Mouse (Mus musculus) kidney, postnatal 0 days (tissue): Measurements from ENCODE around the gene Fabp3. TPM values are rescaled to one million over a fixed set of nuclear protein-coding genes. Genes with fewer than 3 reads are reported as not detected.
A peak's percentile ranks its signal among the peaks of the same experiment; 100 is the strongest.

Experiments used
- ATAC-seq: fragments of 200-750 bp; cut with Nextera tagmentation; replicated peaks from 2 replicates; pipeline ENCODE4 v1.8.0; 2017; ENCODE audit warnings: low read depth, moderate number of reproducible peaks, moderate TSS enrichment, moderate library complexity; ENCODE audit not compliant: low FRiP score
- DNase-seq: peaks from one replicate; pipeline ENCODE4 v3.0.0-alpha.2; 2016; ENCODE audit warnings: low spot score
- H3K27ac ChIP-seq: fragments of 300-500 bp; sonication (generic); 2 replicates; pipeline ENCODE4 v1.5.1; 2014; ENCODE audit warnings: mild to moderate bottlenecking
- H3K27me3 ChIP-seq: fragments of 300-500 bp; sonication (generic); 2 replicates; pipeline ENCODE4 v1.6.1; 2014; ENCODE audit warnings: low read length, mixed read lengths; ENCODE audit not compliant: insufficient read depth
- H3K36me3 ChIP-seq: fragments of 300-500 bp; sonication (generic); 2 replicates; pipeline ENCODE4 v1.6.1; 2014; ENCODE audit warnings: low read length, mixed read lengths; ENCODE audit not compliant: insufficient read depth
- H3K4me1 ChIP-seq: fragments of 300-500 bp; sonication (generic); replicated peaks from 2 replicates; pipeline ENCODE4 v1.6.1; 2014; ENCODE audit warnings: antibody characterized with exemption, low read length, mixed read lengths; ENCODE audit not compliant: insufficient read depth
- H3K4me2 ChIP-seq: fragments of 300-500 bp; sonication (generic); 2 replicates; pipeline ENCODE4 v1.6.1; 2014; ENCODE audit warnings: mild to moderate bottlenecking, low read length, moderate library complexity, mixed read lengths
- H3K4me3 ChIP-seq: fragments of 300-500 bp; sonication (generic); replicated peaks from 2 replicates; pipeline ENCODE4 v1.5.1; 2014; ENCODE audit warnings: low read depth, low read length
- H3K9ac ChIP-seq: fragments of 300-500 bp; sonication (generic); 2 replicates; pipeline ENCODE4 v1.6.1; 2014; ENCODE audit warnings: low read depth, low read length
- H3K9me3 ChIP-seq: fragments of 300-500 bp; sonication (generic); replicated peaks from 2 replicates; pipeline ENCODE4 v1.6.1; 2016; ENCODE audit warnings: low read length, inconsistent platforms, mixed read lengths
- CTCF ChIP-seq: IDR thresholded peaks from 2 replicates; pipeline ENCODE4 v1.5.1; 2016; ENCODE audit warnings: antibody characterized with exemption, low read depth, mild to moderate bottlenecking, moderate library complexity
- WGBS: fragments of 180-500 bp; shearing (Covaris S2); extraction: QIAGEN DNeasy Blood & Tissue Kit; methylation state at CpG from one replicate; pipeline ENCODE4 v1.1.7; 2014; 5-methylcytosine and 5-hydroxymethylcytosine counted together
- polyA plus RNA-seq: library from polyadenylated mRNA; unstranded; fragments of >200 nt; fragmentation: Nextera tagmentation; extraction: Ambion mirVana; gene quantifications from 2 replicates; pipeline ENCODE4 v1.2.1, GENCODE M21; 2015

Fabp3 gene
- polyA plus RNA-seq, 1 experiment from 2014 or later = 542 TPM

- Histone ChIP-seq H3K27me3 (no peaks in the 10 kb centered on the region), H3K9ac (peak within 1 kb of the TSS; percentile 88), H3K9me3 (no peaks in the 10 kb centered on the region), H3K4me1 (peaks cover 14% of the 10 kb centered on the region; the same call in 1 of the 2 replicates), H3K27ac (peak within 1 kb of the TSS; percentile 83), H3K4me3 (peak within 1 kb of the TSS; percentile 83), H3K36me3 (peaks cover 14% of the 10 kb centered on the region), H3K4me2 (peak within 1 kb of the TSS; percentile 74)
- DNase-seq (peak; percentile 99), ATAC-seq (peak; percentile 99)
- TF ChIP-seq CTCF = peak; percentile 30; the same call in 1 of the 2 replicates
- WGBS = under 1% methylated on average over 49 of the region's 49 CpGs
Observed at GRCm38 (mm10) chr4:130359486-130360237, 51.3 kb downstream of the Fabp3 start, which contains the start of the genes Zcchc17 and Snrnp40. Gene Zcchc17, minus strand, starts transcription at chr4:130359943. Gene Snrnp40, plus strand, starts transcription at chr4:130360132.

GRCm38 (mm10) chr4:130360238-130360590 is 51.8 kb downstream of the Fabp3 start:
- peak overlapping the region; percentile 71; the same call in 1 of the 2 replicates for H3K27ac ChIP-seq
- H3K9ac ChIP-seq = peak overlapping the region; percentile 88
- WGBS = under 1% methylated on average over 19 of the region's 19 CpGs
- H3K4me2 ChIP-seq = peak overlapping the region; percentile 62
- H3K36me3 ChIP-seq = peaks cover 20% of the 10 kb centered on the region
- peak overlapping the region; percentile 83 for H3K4me3 ChIP-seq
- no peak for DNase-seq
- no peaks in the 10 kb centered on the region for H3K27me3 ChIP-seq
- peak; percentile 31; the same call in 1 of the 2 replicates for ATAC-seq
- no peak for TF ChIP-seq CTCF
- no peaks in the 10 kb centered on the region for H3K9me3 ChIP-seq
- H3K4me1 ChIP-seq = peaks cover 14% of the 10 kb centered on the region; the same call in 1 of the 2 replicates

Other genes starting within 250 kb of the Fabp3 start
- 73.6 and 77.6 TPM in 2 replicates for gene Pef1, start 206.0 kb upstream of the Fabp3 start, polyA plus RNA-seq
- 0.36 and 0.46 TPM in 2 replicates for gene Hcrtr1, start 169.2 kb upstream of the Fabp3 start, polyA plus RNA-seq
- gene Tinagl1, start 133.5 kb upstream of the Fabp3 start, polyA plus RNA-seq = 123 and 127 TPM in 2 replicates
- gene Gm853, start 86.2 kb upstream of the Fabp3 start, polyA plus RNA-seq = 14.3 and 15.9 TPM in 2 replicates
- 52.6 and 58.0 TPM in 2 replicates for gene Serinc2, start 29.4 kb upstream of the Fabp3 start, polyA plus RNA-seq
- 0.69 and 1.2 TPM in 2 replicates for gene Gm10570, start 79 bp downstream of the Fabp3 start, polyA plus RNA-seq
- 68.0 and 71.4 TPM in 2 replicates for gene Zcchc17, start 51.3 kb downstream of the Fabp3 start, polyA plus RNA-seq
- 108 and 116 TPM in 2 replicates for gene Snrnp40, start 51.5 kb downstream of the Fabp3 start, polyA plus RNA-seq